Mouse (Mus musculus) lung, embryonic 16.5 days (tissue): Measurements from ENCODE around the gene Ddx5. TPM values are rescaled to one million over a fixed set of nuclear protein-coding genes. Genes with fewer than 3 reads are reported as not detected.
"Not testable (repeated sequence)": the region's sequence is repeated elsewhere in the genome, so short reads cannot be mapped to it uniquely, and the experiment has no call there.

ENCODE experiments used
- ATAC-seq: fragments of 200-750 bp; cut with Nextera tagmentation; 2 replicates; pipeline ENCODE4 v1.8.0; 2017; ENCODE audit warnings: low read depth, mild to moderate bottlenecking, moderate library complexity
- H3K27ac ChIP-seq: fragments of 300-500 bp; sonication (generic); 2 replicates; pipeline ENCODE4 v1.5.1; 2014; ENCODE audit warnings: mild to moderate bottlenecking, control low read depth, low read length
- H3K27me3 ChIP-seq: fragments of 300-500 bp; sonication (generic); 2 replicates; pipeline ENCODE4 v1.6.1; 2014; ENCODE audit warnings: low read depth, low read length, mixed read lengths; ENCODE audit not compliant: control insufficient read depth, insufficient read depth
- H3K36me3 ChIP-seq: fragments of 300-500 bp; sonication (generic); 2 replicates; pipeline ENCODE4 v1.6.1; 2014; ENCODE audit warnings: low read length; ENCODE audit not compliant: control insufficient read depth, insufficient read depth
- H3K4me1 ChIP-seq: fragments of 300-500 bp; sonication (generic); replicated peaks from 2 replicates; pipeline ENCODE4 v1.6.1; 2014; ENCODE audit warnings: low read length, mixed read lengths; ENCODE audit not compliant: control insufficient read depth, insufficient read depth
- H3K4me2 ChIP-seq: fragments of 300-500 bp; sonication (generic); 2 replicates; pipeline ENCODE4 v1.6.1; 2014; ENCODE audit warnings: low read depth, low read length, control low read depth
- H3K4me3 ChIP-seq: fragments of 300-500 bp; sonication (generic); 2 replicates; pipeline ENCODE4 v1.5.1; 2014; ENCODE audit warnings: mild to moderate bottlenecking, low read length, control low read depth
- H3K9ac ChIP-seq: fragments of 300-500 bp; sonication (generic); 2 replicates; pipeline ENCODE4 v1.6.1; 2014; ENCODE audit warnings: low read length, control low read depth
- H3K9me3 ChIP-seq: fragments of 300-500 bp; sonication (generic); 2 replicates; pipeline ENCODE4 v1.6.1; 2016; ENCODE audit warnings: low read length; ENCODE audit not compliant: control insufficient read depth
- WGBS: fragments of 180-500 bp; shearing (Covaris S2); extraction: QIAGEN DNeasy Blood & Tissue Kit; methylation state at CpG from one replicate; pipeline ENCODE4 v1.1.7; 2014; 5-methylcytosine and 5-hydroxymethylcytosine counted together
- polyA plus RNA-seq: library from polyadenylated mRNA; unstranded; fragments of >200 nt; fragmentation: Nextera tagmentation; extraction: Ambion mirVana; gene quantifications from 2 replicates; pipeline ENCODE4 v1.2.1, GENCODE M21; 2015

Gene Ddx5
- polyA plus RNA-seq, 1 experiment from 2014 or later: 352 TPM

- ATAC-seq, H3K4me3 ChIP-seq, H3K9ac ChIP-seq, H3K27ac ChIP-seq, H3K4me1 ChIP-seq, H3K9me3 ChIP-seq, H3K4me2 ChIP-seq, H3K27me3 ChIP-seq: not testable (repeated sequence)
- 40% methylated on average over 1 of the region's 1 CpGs for WGBS
- H3K36me3 ChIP-seq: peaks cover 30% of the 10 kb centered on the region
These were observed 18.5 kb upstream of the Ddx5 start for GRCm38 (mm10) chr11:106807442-106807841.

GRCm38 (mm10) chr11:106802069-106802627, 13.2 kb upstream of the Ddx5 start:
- no peak overlapping the region for H3K4me2 ChIP-seq
- H3K27ac ChIP-seq: no peak overlapping the region
- no peaks in the 10 kb centered on the region for H3K27me3 ChIP-seq
- no peak for ATAC-seq
- no peak overlapping the region for H3K9ac ChIP-seq
- peaks cover 4% of the 10 kb centered on the region; the same call in 1 of the 2 replicates for H3K9me3 ChIP-seq
- H3K36me3 ChIP-seq: peaks cover 42% of the 10 kb centered on the region
- 89% methylated on average over 10 of the region's 10 CpGs for WGBS
- no peaks in the 10 kb centered on the region for H3K4me1 ChIP-seq
- no peak overlapping the region for H3K4me3 ChIP-seq

GRCm38 (mm10) chr11:106795679-106796078, 6.7 kb upstream of the Ddx5 start:
- Histone ChIP-seq H3K4me3 (no peak overlapping the region), H3K9ac (no peak overlapping the region), H3K36me3 (peaks cover 26% of the 10 kb centered on the region), H3K4me1 (0 out of 2 replicates have a peak, but pooled peaks cover 2% of the 10 kb centered on the region), H3K27ac (no peak overlapping the region), H3K4me2 (no peak overlapping the region), H3K9me3 (peaks cover 4% of the 10 kb centered on the region; the same call in 1 of the 2 replicates), H3K27me3 (no peaks in the 10 kb centered on the region)
- peak; percentile 52; the same call in 1 of the 2 replicates for ATAC-seq
- 55% methylated on average over 9 of the region's 9 CpGs for WGBS

GRCm38 (mm10) chr11:106793846-106794245, 4.9 kb upstream of the Ddx5 start:
- Histone ChIP-seq H3K9ac (no peak overlapping the region), H3K9me3 (peaks cover 4% of the 10 kb centered on the region; the same call in 1 of the 2 replicates), H3K4me3 (no peak overlapping the region), H3K36me3 (peaks cover 21% of the 10 kb centered on the region), H3K27ac (no peak overlapping the region), H3K27me3 (no peaks in the 10 kb centered on the region), H3K4me2 (no peak overlapping the region), H3K4me1 (peaks cover 5% of the 10 kb centered on the region; the same call in 1 of the 2 replicates)
- 80% methylated on average over 4 of the region's 4 CpGs for WGBS
- ATAC-seq: no peak

GRCm38 (mm10) chr11:106789649-106790048, 664 bp upstream of the Ddx5 start:
- Histone ChIP-seq H3K9ac (peak overlapping the region; percentile 98), H3K27ac (peak overlapping the region; percentile 99), H3K36me3 (peaks cover 19% of the 10 kb centered on the region), H3K4me1 (peaks cover 9% of the 10 kb centered on the region), H3K9me3 (no peaks in the 10 kb centered on the region), H3K27me3 (no peaks in the 10 kb centered on the region), H3K4me2 (peak overlapping the region; percentile 90), H3K4me3 (peak overlapping the region; percentile 70)
- WGBS: 0% methylated on average over 6 of the region's 6 CpGs
- no peak for ATAC-seq

GRCm38 (mm10) chr11:106788026-106788774, 785 bp downstream of the Ddx5 start:
- Histone ChIP-seq H3K4me1 (peaks cover 9% of the 10 kb centered on the region), H3K36me3 (peaks cover 32% of the 10 kb centered on the region), H3K27me3 (no peaks in the 10 kb centered on the region), H3K27ac (peak overlapping the region; percentile 99), H3K4me2 (peak overlapping the region; percentile 48), H3K4me3 (peak overlapping the region; percentile 70), H3K9ac (peak overlapping the region; percentile 98), H3K9me3 (no peaks in the 10 kb centered on the region)
- WGBS: under 1% methylated on average over 78 of the region's 79 CpGs
- peak; percentile 84 for ATAC-seq

- Histone ChIP-seq H3K36me3 (peaks cover 35% of the 10 kb centered on the region), H3K4me1 (peaks cover 9% of the 10 kb centered on the region)
- WGBS: under 1% methylated on average over 65 of the region's 65 CpGs
These were observed 1.6 kb downstream of the Ddx5 start for GRCm38 (mm10) chr11:106787131-106788025.

GRCm38 (mm10) chr11:106785043-106785442, 3.9 kb downstream of the Ddx5 start:
- Histone ChIP-seq H3K36me3 (peaks cover 44% of the 10 kb centered on the region), H3K9ac (no peak overlapping the region), H3K27ac (no peak overlapping the region), H3K4me1 (peaks cover 7% of the 10 kb centered on the region), H3K9me3 (no peaks in the 10 kb centered on the region), H3K27me3 (no peaks in the 10 kb centered on the region), H3K4me2 (no peak overlapping the region), H3K4me3 (peak overlapping the region; percentile 5; the same call in 1 of the 2 replicates)
- no peak for ATAC-seq
- 62% methylated on average over 1 of the region's 1 CpGs for WGBS

More at GRCm38 (mm10) chr11:106787131-106788025, 1.6 kb downstream of the Ddx5 start:
- peak overlapping the region; percentile 99 for H3K27ac ChIP-seq
- H3K9ac ChIP-seq: peak overlapping the region; percentile 98
- ATAC-seq: peak; percentile 41
- peak overlapping the region; percentile 70 for H3K4me2 ChIP-seq
- H3K4me3 ChIP-seq: peak overlapping the region; percentile 70
- H3K27me3 ChIP-seq: no peaks in the 10 kb centered on the region
- H3K9me3 ChIP-seq: no peaks in the 10 kb centered on the region

GRCm38 (mm10) chr11:106784476-106784875, 4.5 kb downstream of the Ddx5 start:
- H3K4me2 ChIP-seq: no peak overlapping the region
- H3K27me3 ChIP-seq: no peaks in the 10 kb centered on the region
- H3K9ac ChIP-seq: no peak overlapping the region
- H3K4me1 ChIP-seq: peaks cover 7% of the 10 kb centered on the region
- 82% methylated on average over 2 of the region's 2 CpGs for WGBS
- no peak overlapping the region for H3K4me3 ChIP-seq
- ATAC-seq: no peak
- H3K36me3 ChIP-seq: peaks cover 48% of the 10 kb centered on the region
- no peaks in the 10 kb centered on the region for H3K9me3 ChIP-seq
- no peak overlapping the region for H3K27ac ChIP-seq
